Comparison of ENCODE assay signal across 8 mouse cellular contexts in genomic region chr1:161962465-161963377, GRCm38 (mm10). TPM values are rescaled to one million over a fixed set of nuclear protein-coding genes. Genes with fewer than 3 reads are reported as not detected.
DNase-seq lines count a peak whose midpoint lies in the region; ATAC-seq lines count a peak whose summit lies in the region.
"Had no signal": no experiment of that assay in that cellular context is flagged by ENCODE, and none has a peak within 500 bp of the region (broad histone marks: within the 10 kb centered on the region; RNA-seq: fewer than 3 reads in every experiment).

No protein-coding gene starts in this region.

- H3K27ac ChIP-seq in intestine, embryonic 16.5 days (ENCODE audit: low read length) = no peak overlapping the region
- no peak overlapping the region for H3K27ac ChIP-seq in midbrain, embryonic 14.5 days (replicated peaks; ENCODE audit: low read depth, low read length)

- peak; percentile 25 for DNase-seq in thymus, postnatal 0 days (ENCODE audit: low spot score)
- no peak for DNase-seq in thymus, postnatal 14 days
- peak; percentile 22 for DNase-seq in embryo, embryonic 9.5 days (ENCODE audit: extremely low spot score)
- peak; percentile 72 for DNase-seq in midbrain, embryonic 14.5 days
- DNase-seq in right cerebral cortex, postnatal 14 days = no peak
- DNase-seq in right cerebral cortex, adult 18-20 months = no peak

- no peaks in the 10 kb centered on the region for H3K36me3 ChIP-seq in intestine, embryonic 16.5 days (ENCODE audit: control insufficient read depth, insufficient read depth, low read length)
- H3K36me3 ChIP-seq in midbrain, embryonic 14.5 days (ENCODE audit: control insufficient read depth, insufficient read depth, low read length) = no peaks in the 10 kb centered on the region

- no peaks in the 10 kb centered on the region for H3K4me1 ChIP-seq in intestine, embryonic 16.5 days (ENCODE audit: control insufficient read depth, insufficient read depth, low read length)
- H3K4me1 ChIP-seq in midbrain, embryonic 14.5 days (ENCODE audit: control insufficient read depth, insufficient read depth, low read length) = no peaks in the 10 kb centered on the region

- no peak overlapping the region for H3K4me2 ChIP-seq in intestine, embryonic 16.5 days (ENCODE audit: low read depth, low read length)
- H3K4me2 ChIP-seq in midbrain, embryonic 14.5 days (ENCODE audit: low read length) = no peak overlapping the region

- no peaks in the 10 kb centered on the region for H3K9me3 ChIP-seq in intestine, embryonic 16.5 days (ENCODE audit: control insufficient read depth, low read length)
- H3K9me3 ChIP-seq in midbrain, embryonic 14.5 days (ENCODE audit: control insufficient read depth, low read length) = no peaks in the 10 kb centered on the region

- no peak overlapping the region for H3K9ac ChIP-seq in intestine, embryonic 16.5 days (ENCODE audit: low read depth, low read length)
- no peak overlapping the region for H3K9ac ChIP-seq in midbrain, embryonic 14.5 days (replicated peaks; ENCODE audit: low read length)

- WGBS in intestine, embryonic 16.5 days = 56% methylated on average over 3 of the region's 3 CpGs
- WGBS in midbrain, embryonic 14.5 days = 49% methylated on average over 3 of the region's 3 CpGs

- 0 out of 2 replicates have a peak, but pooled peaks have one; percentile 44 for ATAC-seq in intestine, embryonic 16.5 days
- ATAC-seq in midbrain, embryonic 14.5 days (ENCODE audit: low FRiP score, low TSS enrichment) = peak; percentile 77; the same call in 1 of the 2 replicates

- no peak overlapping the region for H3K4me3 ChIP-seq in intestine, embryonic 16.5 days (ENCODE audit: low read length)
- no peak overlapping the region for H3K4me3 ChIP-seq in midbrain, embryonic 14.5 days (replicated peaks; ENCODE audit: low read depth, low read length)

- no peaks in the 10 kb centered on the region for H3K27me3 ChIP-seq in intestine, embryonic 16.5 days (replicated peaks; ENCODE audit: control insufficient read depth, insufficient read depth, low read length)
- H3K27me3 ChIP-seq in midbrain, embryonic 14.5 days (ENCODE audit: control insufficient read depth, insufficient read depth, low read length) = no peaks in the 10 kb centered on the region

RNA-seq across cellular contexts. Expression of gene Pigc, which starts 6.3 kb away (rescaled TPM):
- polyA plus RNA-seq in thymus, postnatal 0 days (2015; fragmentation: Nextera tagmentation; extraction: Ambion mirVana) = 27.7 and 29.6 TPM in 2 replicates
- 35.3 and 35.8 TPM in 2 replicates for polyA plus RNA-seq in intestine, embryonic 16.5 days (2015; fragmentation: Nextera tagmentation; extraction: Ambion mirVana)
- polyA plus RNA-seq in midbrain, embryonic 14.5 days (2014; fragmentation: Nextera tagmentation; extraction: Ambion mirVana) = 32.2 and 36.0 TPM in 2 replicates

RNA-seq across cellular contexts. Expression of gene 4930558K02Rik, which starts 16.7 kb away (rescaled TPM):
- polyA plus RNA-seq in thymus, postnatal 0 days (2015; fragmentation: Nextera tagmentation; extraction: Ambion mirVana) = 0.13 and 0.40 TPM in 2 replicates
- not detected in 2 replicates for polyA plus RNA-seq in intestine, embryonic 16.5 days (2015; fragmentation: Nextera tagmentation; extraction: Ambion mirVana)
- not detected in 2 replicates for polyA plus RNA-seq in midbrain, embryonic 14.5 days (2014; fragmentation: Nextera tagmentation; extraction: Ambion mirVana)
- polyA plus RNA-seq: heart, embryonic 14.5 days had no signal

Comparison
In these comparisons a context has a peak if more than half of its experiments do, and no peak if none do; other contexts are left out.
1. DNase-seq: peak in thymus, postnatal 0 days (single experiment), embryo, embryonic 9.5 days (single experiment) and midbrain, embryonic 14.5 days (single experiment); none in thymus, postnatal 14 days (single experiment), right cerebral cortex, postnatal 14 days (single experiment) and right cerebral cortex, adult 18-20 months (single experiment).